11 mouse cellular contexts compared by ENCODE assay signal in genomic region chr9:65848154-65848553, GRCm38 (mm10). TPM values are rescaled to one million over a fixed set of nuclear protein-coding genes. Genes with fewer than 3 reads are reported as not detected.
DNase-seq lines count a peak whose midpoint lies in the region; ATAC-seq and TF ChIP-seq lines count a peak whose summit lies in the region.
"Had no signal": no experiment of that assay in that cellular context is flagged by ENCODE, and none has a peak within 500 bp of the region (broad histone marks: within the 10 kb centered on the region; RNA-seq: fewer than 3 reads in every experiment).

No protein-coding gene starts in this region.

- no peak overlapping the region for H3K4me2 ChIP-seq in kidney, embryonic 16.5 days (replicated peaks; ENCODE audit: low read depth, low read length)
- H3K4me2 ChIP-seq: hindbrain, embryonic 15.5 days had no signal

- no peak for DNase-seq in kidney, adult 2 months
- DNase-seq in testis, postnatal 14 days (ENCODE audit: low spot score), result peak; percentile 53
- no peak for DNase-seq in testis, postnatal 10 days (ENCODE audit: low spot score)
- peak; percentile 12 for DNase-seq in forelimb bud, embryonic 11.5 days (ENCODE audit: low read depth, low spot score)
- DNase-seq in frontal cortex, postnatal 10 days (ENCODE audit: low spot score in 2 of 2), result no peak

- no peak for TF ChIP-seq CTCF in kidney, adult 2 months (conservative IDR thresholded peaks at IDR 0.05; ENCODE audit: insufficient read depth, insufficient read length, low read depth, low read length)

- no peak for ATAC-seq in kidney, embryonic 16.5 days (ENCODE audit: low FRiP score, low TSS enrichment)
- ATAC-seq in inflammation-experienced regulatory T-cells, adult 6 months, result no peak
- ATAC-seq: Patski had no signal

- H3K9ac ChIP-seq in kidney, embryonic 16.5 days (replicated peaks; ENCODE audit: low read length), result no peak overlapping the region
- H3K9ac ChIP-seq: hindbrain, embryonic 15.5 days had no signal

- no peak for TF ChIP-seq POLR2A in kidney, adult 2 months (IDR thresholded peaks at IDR 0.05; ENCODE audit: low read depth, low read length)

- H3K9me3 ChIP-seq in kidney, embryonic 16.5 days (ENCODE audit: low read length), result no peaks in the 10 kb centered on the region
- H3K9me3 ChIP-seq: hindbrain, embryonic 15.5 days had no signal

- peak overlapping the region; percentile 69; the same call in 1 of the 2 replicates for H3K27ac ChIP-seq in kidney, embryonic 16.5 days (ENCODE audit: low read length)
- no peak overlapping the region for H3K27ac ChIP-seq in kidney, adult 2 months (ENCODE audit: insufficient read depth, low read depth, low read length)
- H3K27ac ChIP-seq: hindbrain, embryonic 15.5 days; left cerebral cortex, adult 2 months; macrophage had no signal

- H3K4me1 ChIP-seq in kidney, embryonic 16.5 days (ENCODE audit: insufficient read depth, low read length), result peaks cover 32% of the 10 kb centered on the region
- peaks cover 8% of the 10 kb centered on the region for H3K4me1 ChIP-seq in kidney, adult 2 months (ENCODE audit: control insufficient read depth, insufficient read depth, low read length)

- no peak overlapping the region for H3K4me3 ChIP-seq in kidney, embryonic 16.5 days (ENCODE audit: low read length)
- no peak overlapping the region for H3K4me3 ChIP-seq in kidney, adult 2 months (ENCODE audit: insufficient read depth, low read depth, low read length)
- H3K4me3 ChIP-seq: hindbrain, embryonic 15.5 days; left cerebral cortex, adult 2 months had no signal

- H3K36me3 ChIP-seq in kidney, embryonic 16.5 days (ENCODE audit: insufficient read depth, low read length), result peaks cover 2% of the 10 kb centered on the region; the same call in 1 of the 2 replicates
- H3K36me3 ChIP-seq in kidney, adult 2 months (ENCODE audit: control insufficient read depth, insufficient read depth, low read length), result peaks cover 8% of the 10 kb centered on the region

- H3K27me3 ChIP-seq in kidney, embryonic 16.5 days (ENCODE audit: insufficient read depth, low read length), result no peaks in the 10 kb centered on the region
- no peaks in the 10 kb centered on the region for H3K27me3 ChIP-seq in kidney, adult 2 months (replicated peaks; ENCODE audit: control insufficient read depth, insufficient read depth, low read length)
- H3K27me3 ChIP-seq: hindbrain, embryonic 15.5 days; Patski had no signal

RNA-seq across cellular contexts. Expression of gene Zfp609, which starts 20.8 kb away (rescaled TPM):
- polyA plus RNA-seq in kidney, embryonic 16.5 days (2015; fragmentation: Nextera tagmentation; extraction: Ambion mirVana), result 4.8 and 6.4 TPM in 2 replicates
- 8.3 and 9.4 TPM in 2 replicates for polyA plus RNA-seq in kidney, adult 2 months (2012; rRNA removed)
- polyA plus RNA-seq in inflammation-experienced regulatory T-cells, adult 6 months (2017; shearing (Covaris generic)), result 1 to 10 TPM; 2.3 to 4.2 (median 2.9) TPM

RNA-seq across cellular contexts. Expression of gene Pclaf, which starts 41.9 kb away (rescaled TPM):
- polyA plus RNA-seq in kidney, embryonic 16.5 days (2015; fragmentation: Nextera tagmentation; extraction: Ambion mirVana), result 181 and 207 TPM in 2 replicates
- 0.42 and 0.47 TPM in 2 replicates for polyA plus RNA-seq in kidney, adult 2 months (2012; rRNA removed)
- polyA plus RNA-seq in inflammation-experienced regulatory T-cells, adult 6 months (2017; shearing (Covaris generic)), result 100 to 1,000 TPM in 1 of 3 experiments, 10 to 100 TPM in 2; 17.1 to 222 (median 21.6) TPM

Comparison
In these comparisons a context has a peak if more than half of its experiments do, and no peak if none do; other contexts are left out.
1. DNase-seq: peak in testis, postnatal 14 days (single experiment) and forelimb bud, embryonic 11.5 days (single experiment); none in kidney, adult 2 months (single experiment), testis, postnatal 10 days (single experiment) and frontal cortex, postnatal 10 days (0 of 2).
2. RNA of gene Pclaf, which starts 41.9 kb away (polyA plus RNA-seq): 181 to 207 TPM in kidney, embryonic 16.5 days and 17.1 to 222 TPM in inflammation-experienced regulatory T-cells, adult 6 months; 0.42 to 0.47 TPM in kidney, adult 2 months; every median in the first group is over 10 times any median in the second.